Mouse (Mus musculus) neural tube, embryonic 12.5 days (tissue): Measurements from ENCODE around the gene Cdk5rap2. TPM values are rescaled to one million over a fixed set of nuclear protein-coding genes. Genes with fewer than 3 reads are reported as not detected.

Experiments
- ATAC-seq: fragments of 200-750 bp; cut with Nextera tagmentation; 2 replicates; pipeline ENCODE4 v1.8.0; 2017; ENCODE audit warnings: low read depth, mild to moderate bottlenecking, moderate TSS enrichment, moderate library complexity; ENCODE audit not compliant: low FRiP score
- H3K27ac ChIP-seq: fragments of 300-500 bp; sonication (generic); 2 replicates; pipeline ENCODE4 v1.5.1; 2016
- H3K27me3 ChIP-seq: fragments of 300-500 bp; sonication (generic); replicated peaks from 2 replicates; pipeline ENCODE4 v1.6.1; 2016; ENCODE audit warnings: mild to moderate bottlenecking
- H3K36me3 ChIP-seq: fragments of 300-500 bp; sonication (generic); 2 replicates; pipeline ENCODE4 v1.6.1; 2016; ENCODE audit warnings: mild to moderate bottlenecking
- H3K4me1 ChIP-seq: fragments of 300-500 bp; sonication (generic); 2 replicates; pipeline ENCODE4 v1.6.1; 2016
- H3K4me2 ChIP-seq: fragments of 300-500 bp; sonication (generic); replicated peaks from 2 replicates; pipeline ENCODE4 v1.6.1; 2016; ENCODE audit warnings: mild to moderate bottlenecking
- H3K4me3 ChIP-seq: fragments of 300-500 bp; sonication (generic); 2 replicates; pipeline ENCODE4 v1.5.1; 2016
- H3K9ac ChIP-seq: fragments of 300-500 bp; sonication (generic); 2 replicates; pipeline ENCODE4 v1.6.1; 2016; ENCODE audit warnings: mild to moderate bottlenecking
- H3K9me3 ChIP-seq: fragments of 300-500 bp; sonication (generic); 2 replicates; pipeline ENCODE4 v1.6.1; 2016; ENCODE audit warnings: mild to moderate bottlenecking
- WGBS: fragments of 180-500 bp; shearing (Covaris S2); methylation state at CpG from one replicate; pipeline ENCODE4 v1.1.7; 2016; 5-methylcytosine and 5-hydroxymethylcytosine counted together
- polyA plus RNA-seq: library from polyadenylated mRNA; unstranded; fragments of >200 nt; fragmentation: Nextera tagmentation; extraction: Ambion mirVana; gene quantifications from 2 replicates; pipeline ENCODE4 v1.2.1, GENCODE M21; 2016

The Cdk5rap2 gene
- polyA plus RNA-seq, 1 experiment from 2014 or later = 19.9 TPM

GRCm38 (mm10) chr4:70396701-70397100 lies 13.5 kb downstream of the Cdk5rap2 start:
- ATAC-seq = no peak
- WGBS = 94% methylated on average over 5 of the region's 5 CpGs
- H3K27ac ChIP-seq = no peak overlapping the region

GRCm38 (mm10) chr4:70394736-70395135 lies 15.5 kb downstream of the Cdk5rap2 start:
- Histone ChIP-seq H3K4me1 (no peaks in the 10 kb centered on the region), H3K4me2 (no peak overlapping the region), H3K36me3 (peaks cover 9% of the 10 kb centered on the region), H3K27me3 (no peaks in the 10 kb centered on the region), H3K4me3 (no peak overlapping the region), H3K9ac (no peak overlapping the region), H3K9me3 (no peaks in the 10 kb centered on the region), H3K27ac (no peak overlapping the region)
- no peak for ATAC-seq
- WGBS = 94% methylated on average over 2 of the region's 2 CpGs

More at GRCm38 (mm10) chr4:70396701-70397100, 13.5 kb downstream of the Cdk5rap2 start:
- Histone ChIP-seq H3K36me3 (peaks cover 15% of the 10 kb centered on the region), H3K9ac (no peak overlapping the region), H3K4me1 (no peaks in the 10 kb centered on the region), H3K4me2 (no peak overlapping the region), H3K27me3 (no peaks in the 10 kb centered on the region), H3K4me3 (no peak overlapping the region), H3K9me3 (no peaks in the 10 kb centered on the region)

GRCm38 (mm10) chr4:70391760-70392372 lies 18.4 kb downstream of the Cdk5rap2 start:
- H3K4me2 ChIP-seq = no peak overlapping the region
- no peak overlapping the region for H3K4me3 ChIP-seq
- WGBS = 93% methylated on average over 11 of the region's 11 CpGs
- H3K9me3 ChIP-seq = no peaks in the 10 kb centered on the region
- no peak overlapping the region for H3K27ac ChIP-seq
- H3K9ac ChIP-seq = no peak overlapping the region
- peaks cover 6% of the 10 kb centered on the region; the same call in 1 of the 2 replicates for H3K36me3 ChIP-seq
- no peaks in the 10 kb centered on the region for H3K27me3 ChIP-seq
- H3K4me1 ChIP-seq = no peaks in the 10 kb centered on the region
- ATAC-seq = no peak

GRCm38 (mm10) chr4:70391073-70391472 lies 19.2 kb downstream of the Cdk5rap2 start:
- H3K27ac ChIP-seq = no peak overlapping the region
- no peak overlapping the region for H3K9ac ChIP-seq
- H3K4me2 ChIP-seq = no peak overlapping the region
- H3K4me3 ChIP-seq = no peak overlapping the region
- WGBS = 94% methylated on average over 9 of the region's 9 CpGs
- peaks cover 6% of the 10 kb centered on the region; the same call in 1 of the 2 replicates for H3K36me3 ChIP-seq
- no peak for ATAC-seq
- H3K27me3 ChIP-seq = no peaks in the 10 kb centered on the region
- H3K4me1 ChIP-seq = no peaks in the 10 kb centered on the region
- no peaks in the 10 kb centered on the region for H3K9me3 ChIP-seq

GRCm38 (mm10) chr4:70386206-70386605 lies 24.0 kb downstream of the Cdk5rap2 start:
- Histone ChIP-seq H3K36me3 (peaks cover 6% of the 10 kb centered on the region; the same call in 1 of the 2 replicates), H3K4me2 (no peak overlapping the region)
- ATAC-seq = no peak

GRCm38 (mm10) chr4:70377359-70377758 lies 32.9 kb downstream of the Cdk5rap2 start:
- Histone ChIP-seq H3K27ac (no peak overlapping the region), H3K36me3 (peaks cover 16% of the 10 kb centered on the region), H3K4me2 (no peak overlapping the region), H3K9me3 (no peaks in the 10 kb centered on the region), H3K27me3 (no peaks in the 10 kb centered on the region), H3K4me3 (no peak overlapping the region), H3K4me1 (no peaks in the 10 kb centered on the region), H3K9ac (no peak overlapping the region)
- 70% methylated on average over 4 of the region's 4 CpGs for WGBS
- no peak for ATAC-seq

More at GRCm38 (mm10) chr4:70386206-70386605, 24.0 kb downstream of the Cdk5rap2 start:
- Histone ChIP-seq H3K27ac (no peak overlapping the region), H3K4me1 (no peaks in the 10 kb centered on the region), H3K27me3 (no peaks in the 10 kb centered on the region), H3K9me3 (no peaks in the 10 kb centered on the region), H3K9ac (no peak overlapping the region), H3K4me3 (no peak overlapping the region)
- 95% methylated on average over 5 of the region's 5 CpGs for WGBS

GRCm38 (mm10) chr4:70365061-70365858 lies 45.0 kb downstream of the Cdk5rap2 start:
- WGBS = 62% methylated on average over 11 of the region's 11 CpGs
- H3K27ac ChIP-seq = peak overlapping the region; percentile 9; the same call in 1 of the 2 replicates
- H3K9me3 ChIP-seq = no peaks in the 10 kb centered on the region
- no peaks in the 10 kb centered on the region for H3K27me3 ChIP-seq
- H3K4me1 ChIP-seq = no peaks in the 10 kb centered on the region
- no peak overlapping the region for H3K4me2 ChIP-seq
- H3K9ac ChIP-seq = no peak overlapping the region
- no peak overlapping the region for H3K4me3 ChIP-seq
- H3K36me3 ChIP-seq = peaks cover 8% of the 10 kb centered on the region; the same call in 1 of the 2 replicates
- ATAC-seq = peak; percentile 96

- no peak overlapping the region for H3K27ac ChIP-seq
- ATAC-seq = no peak
- H3K27me3 ChIP-seq = no peaks in the 10 kb centered on the region
- H3K4me3 ChIP-seq = no peak overlapping the region
- no peak overlapping the region for H3K4me2 ChIP-seq
- peaks cover 26% of the 10 kb centered on the region for H3K36me3 ChIP-seq
- no peaks in the 10 kb centered on the region for H3K4me1 ChIP-seq
- no peaks in the 10 kb centered on the region for H3K9me3 ChIP-seq
- 67% methylated on average over 4 of the region's 4 CpGs for WGBS
- H3K9ac ChIP-seq = no peak overlapping the region
Measured at GRCm38 (mm10) chr4:70361366-70361765, 48.9 kb downstream of the Cdk5rap2 start.

GRCm38 (mm10) chr4:70355659-70356350 lies 54.4 kb downstream of the Cdk5rap2 start:
- Histone ChIP-seq H3K36me3 (peaks cover 53% of the 10 kb centered on the region), H3K9ac (no peak overlapping the region), H3K27me3 (no peaks in the 10 kb centered on the region), H3K4me1 (no peaks in the 10 kb centered on the region), H3K4me3 (no peak overlapping the region), H3K4me2 (no peak overlapping the region), H3K27ac (no peak overlapping the region), H3K9me3 (no peaks in the 10 kb centered on the region)
- 77% methylated on average over 9 of the region's 9 CpGs for WGBS
- ATAC-seq = peak; percentile 69

GRCm38 (mm10) chr4:70354448-70354847 lies 55.8 kb downstream of the Cdk5rap2 start:
- Histone ChIP-seq H3K27me3 (no peaks in the 10 kb centered on the region), H3K4me1 (no peaks in the 10 kb centered on the region), H3K36me3 (peaks cover 41% of the 10 kb centered on the region), H3K27ac (no peak overlapping the region), H3K4me2 (no peak overlapping the region), H3K9ac (no peak overlapping the region), H3K4me3 (no peak overlapping the region), H3K9me3 (no peaks in the 10 kb centered on the region)
- 89% methylated on average over 14 of the region's 14 CpGs for WGBS
- no peak for ATAC-seq

- no peak overlapping the region for H3K4me3 ChIP-seq
- no peak overlapping the region for H3K9ac ChIP-seq
- H3K27me3 ChIP-seq = no peaks in the 10 kb centered on the region
- peaks cover 42% of the 10 kb centered on the region for H3K36me3 ChIP-seq
- no peaks in the 10 kb centered on the region for H3K9me3 ChIP-seq
- WGBS = 85% methylated on average over 3 of the region's 3 CpGs
- H3K27ac ChIP-seq = no peak overlapping the region
- H3K4me1 ChIP-seq = no peaks in the 10 kb centered on the region
- no peak for ATAC-seq
- H3K4me2 ChIP-seq = no peak overlapping the region
Measured at GRCm38 (mm10) chr4:70353656-70354055, 56.6 kb downstream of the Cdk5rap2 start.

- WGBS = 70% methylated on average over 11 of the region's 11 CpGs
- no peak for ATAC-seq
- H3K4me3 ChIP-seq = no peak overlapping the region
- no peak overlapping the region for H3K27ac ChIP-seq
- no peak overlapping the region for H3K9ac ChIP-seq
- no peaks in the 10 kb centered on the region for H3K4me1 ChIP-seq
- H3K9me3 ChIP-seq = no peaks in the 10 kb centered on the region
- no peak overlapping the region for H3K4me2 ChIP-seq
- H3K27me3 ChIP-seq = no peaks in the 10 kb centered on the region
- H3K36me3 ChIP-seq = peaks cover 6% of the 10 kb centered on the region
Measured at GRCm38 (mm10) chr4:70335444-70336144, 74.6 kb downstream of the Cdk5rap2 start.
